Mouse (Mus musculus) ES-E14 (cell line): Measurements from ENCODE around the gene Ahcyl2. TPM values are rescaled to one million over a fixed set of nuclear protein-coding genes. Genes with fewer than 3 reads are reported as not detected.
A peak's percentile ranks its signal among the peaks of the same experiment; 100 is the strongest.

Source experiments
- DNase-seq: peaks from one replicate; pipeline ENCODE4 v3.0.0-alpha.2; 2013; ENCODE audit warnings: low read depth, low spot score
- H3K27ac ChIP-seq: 2 replicates; pipeline ENCODE4 v1.5.1; 2012; ENCODE audit warnings: low read depth, mild to moderate bottlenecking, low read length, moderate library complexity, mixed read lengths; ENCODE audit not compliant: poor library complexity, insufficient read depth, severe bottlenecking
- H3K36me3 ChIP-seq: 2 replicates; pipeline ENCODE4 v1.6.1; 2012; ENCODE audit warnings: mild to moderate bottlenecking, low read length, moderate library complexity, mixed read lengths; ENCODE audit not compliant: control insufficient read depth, poor library complexity, insufficient read depth, severe bottlenecking
- H3K4me1 ChIP-seq, 2 experiments: fragments of 150-350 bp in 1 of 2; sonication (generic) in 1 of 2; 2 replicates each; pipeline ENCODE4 v1.6.1; 2012; ENCODE audit warnings: low read length in 2 of 2, mild to moderate bottlenecking in 1 of 2, mixed read lengths in 1 of 2; ENCODE audit not compliant: control insufficient read depth in 2 of 2, insufficient read depth in 2 of 2, poor library complexity in 1 of 2
- H3K4me3 ChIP-seq, 2 experiments: fragments of 150-350 bp in 1 of 2; sonication (generic) in 1 of 2; 2 replicates each; pipeline ENCODE4 v1.5.1; 2012; ENCODE audit warnings: low read length in 2 of 2, low read depth in 1 of 2, mild to moderate bottlenecking in 1 of 2, mixed read lengths in 1 of 2; ENCODE audit not compliant: insufficient read depth in 1 of 2, poor library complexity in 1 of 2, severe bottlenecking in 1 of 2
- H3K9ac ChIP-seq: 2 replicates; pipeline ENCODE4 v1.6.1; 2012; ENCODE audit warnings: low read depth, mild to moderate bottlenecking, low read length, mixed read lengths; ENCODE audit not compliant: poor library complexity, insufficient read depth, severe bottlenecking
- H3K9me3 ChIP-seq: fragments of 150-350 bp; sonication (generic); 2 replicates; pipeline ENCODE4 v1.6.1; 2012; ENCODE audit warnings: low read depth, mild to moderate bottlenecking, low read length; ENCODE audit not compliant: control insufficient read depth, insufficient read depth
- CHD2 ChIP-seq: IDR thresholded peaks from 2 replicates; pipeline ENCODE4 v1.6.1; 2014; ENCODE audit warnings: mild to moderate bottlenecking, low read depth, low read length, inconsistent platforms
- HCFC1 ChIP-seq: IDR thresholded peaks from 2 replicates; pipeline ENCODE4 v1.6.1; 2012; ENCODE audit warnings: low read length, inconsistent platforms, borderline replicate concordance; ENCODE audit not compliant: insufficient read depth
- MAFK ChIP-seq: IDR thresholded peaks from 2 replicates; pipeline ENCODE4 v1.6.1; 2014; ENCODE audit warnings: mild to moderate bottlenecking, low read depth, low read length, inconsistent platforms; ENCODE audit not compliant: insufficient read depth
- ZC3H11A ChIP-seq: IDR thresholded peaks from 2 replicates; pipeline ENCODE4 v1.6.1; 2012; ENCODE audit warnings: low read depth, mild to moderate bottlenecking, inconsistent platforms, low read length, borderline replicate concordance
- ZNF384 ChIP-seq: IDR thresholded peaks from 2 replicates; pipeline ENCODE4 v1.6.1; 2012; ENCODE audit warnings: low read depth, low read length, inconsistent platforms
- in situ Hi-C, 2 experiments: fragments of 600-800 bp; cut with MboI; formaldehyde crosslinking; loops; one replicate each; pipeline ENCODE4 v1.15.1; 2025; ENCODE audit warnings: low sequenced_read_pairs in 2 of 2, inconsistent platforms in 1 of 2; ENCODE audit not compliant: unreplicated experiment in 2 of 2
- total RNA-seq: library from RNA; depleted of rRNA; stranded (reverse); fragments of 300-350 nt; gene quantifications from 2 replicates; pipeline ENCODE4 v1.2.3, GENCODE M21; 2012

Ahcyl2 gene
- total RNA-seq, 1 experiment: 17.5 TPM

- in situ Hi-C loops: no loop called here
- H3K9me3 ChIP-seq: no peaks in the 10 kb centered on the region
These were observed 31.0 kb upstream of the Ahcyl2 start for GRCm38 (mm10) chr6:29736610-29737458.

DNA sequence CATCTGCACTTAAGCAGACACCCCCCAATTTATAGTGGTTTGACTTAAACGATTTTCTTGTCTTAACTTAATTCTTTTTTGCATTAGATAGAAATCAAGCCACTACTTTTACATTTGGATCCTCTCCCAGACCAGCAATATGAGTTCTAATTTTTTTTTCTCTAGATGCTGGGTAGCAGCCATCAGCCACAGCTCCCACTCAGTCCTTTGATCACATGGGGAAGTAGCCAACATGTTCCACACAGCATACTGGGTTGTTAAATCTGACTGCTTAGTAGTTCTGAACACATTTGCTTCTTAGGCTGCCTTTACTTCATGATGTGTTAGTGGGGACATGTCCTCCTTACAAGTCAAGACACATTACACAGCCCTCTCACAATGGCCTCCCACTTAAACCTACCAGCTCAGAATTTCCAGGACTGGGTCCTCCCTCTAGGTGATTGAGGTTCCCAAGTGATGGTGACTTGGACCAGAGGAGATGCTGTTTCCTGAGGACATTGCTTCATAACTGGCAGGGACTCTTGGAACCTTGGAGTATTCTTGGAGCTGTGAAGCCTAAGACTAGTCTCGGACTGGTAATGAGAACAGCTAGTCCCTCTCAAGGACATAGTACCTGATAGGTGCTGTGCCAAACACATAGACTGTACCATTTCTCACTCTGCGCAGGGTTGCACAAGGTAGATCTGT, 16.2 kb upstream of the Ahcyl2 start:
- Histone ChIP-seq H3K9ac (no peak overlapping the region), H3K9me3 (peaks cover 6% of the 10 kb centered on the region; the same call in 1 of the 2 replicates), H3K36me3 (peaks cover under 1% of the 10 kb centered on the region; the same call in 1 of the 2 replicates), H3K4me3 (no peak overlapping the region), H3K4me1 (no peaks in the 10 kb centered on the region), H3K27ac (no peak overlapping the region)
- in situ Hi-C loops: no loop called here
- no peak for DNase-seq
- TF ChIP-seq HCFC1 (no peak), MAFK (no peak), ZC3H11A (no peak), ZNF384 (no peak), CHD2 (no peak)

More at GRCm38 (mm10) chr6:29736610-29737458, 31.0 kb upstream of the Ahcyl2 start:
- H3K4me1 ChIP-seq: no peaks in the 10 kb centered on the region
- DNase-seq: no peak
- peak overlapping the region; percentile 76 to 83 for H3K4me3 ChIP-seq
- H3K9ac ChIP-seq: peak overlapping the region; percentile 73
- no peak overlapping the region for H3K27ac ChIP-seq
- TF ChIP-seq MAFK: no peak
- TF ChIP-seq ZC3H11A: no peak
- no peak for TF ChIP-seq CHD2
- no peak for TF ChIP-seq HCFC1
- TF ChIP-seq ZNF384: no peak
- peaks cover 2% of the 10 kb centered on the region; the same call in 1 of the 2 replicates for H3K36me3 ChIP-seq

DNA sequence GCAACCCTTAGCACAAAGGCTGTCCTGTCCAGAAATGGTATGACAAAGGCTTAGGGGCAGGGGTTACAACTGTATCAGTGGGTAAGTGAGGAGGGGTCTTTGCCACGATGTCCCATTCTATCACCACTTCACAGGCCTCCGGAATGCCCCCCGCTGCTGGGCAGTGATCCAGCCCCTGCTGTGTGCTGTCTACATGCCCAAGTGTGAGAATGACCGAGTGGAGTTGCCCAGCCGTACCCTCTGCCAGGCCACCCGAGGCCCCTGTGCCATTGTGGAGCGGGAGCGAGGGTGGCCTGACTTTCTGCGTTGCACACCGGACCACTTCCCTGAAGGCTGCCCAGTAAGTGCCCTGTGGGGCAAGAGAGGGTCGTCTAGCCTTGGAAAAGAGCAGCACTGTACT, 14.5 kb upstream of the Ahcyl2 start:
- H3K9ac ChIP-seq: no peak overlapping the region
- TF ChIP-seq MAFK: no peak
- TF ChIP-seq CHD2: no peak
- no peak for TF ChIP-seq HCFC1
- TF ChIP-seq ZNF384: no peak
- no peak for TF ChIP-seq ZC3H11A
- H3K9me3 ChIP-seq: 0 out of 2 replicates have a peak, but pooled peaks cover 3% of the 10 kb centered on the region
- H3K36me3 ChIP-seq: peaks cover 5% of the 10 kb centered on the region; the same call in 1 of the 2 replicates
- no peak overlapping the region for H3K27ac ChIP-seq
- no peaks in the 10 kb centered on the region for H3K4me1 ChIP-seq
- in situ Hi-C loops: no loop called here
- DNase-seq: no peak
- H3K4me3 ChIP-seq: no peak overlapping the region

DNA sequence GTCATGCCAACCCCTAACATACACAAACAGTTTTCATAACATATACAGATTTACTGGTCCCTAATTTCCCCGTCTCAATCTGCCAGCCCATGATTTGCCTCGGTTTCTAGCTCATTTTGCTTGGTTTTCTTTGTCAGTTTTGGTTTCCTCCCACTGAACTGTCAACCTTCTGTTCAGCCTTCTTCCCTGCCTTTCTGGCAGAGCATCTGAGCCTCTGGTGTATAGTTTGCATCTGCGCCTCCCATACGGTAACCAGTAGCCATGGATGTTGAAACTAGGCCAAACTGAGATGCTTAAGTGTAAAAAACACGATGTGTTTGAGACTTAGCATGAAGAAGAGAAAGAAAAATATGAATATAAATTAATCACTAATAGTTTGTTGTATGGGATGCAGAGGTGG, 11.8 kb upstream of the Ahcyl2 start:
- no peak for DNase-seq

More for the DNA sequence above, 11.8 kb upstream of the Ahcyl2 start:
- TF ChIP-seq CHD2 (no peak), MAFK (no peak), ZNF384 (no peak), ZC3H11A (no peak), HCFC1 (no peak)
- Histone ChIP-seq H3K9ac (no peak overlapping the region), H3K4me1 (no peaks in the 10 kb centered on the region), H3K9me3 (no peaks in the 10 kb centered on the region), H3K4me3 (no peak overlapping the region), H3K27ac (no peak overlapping the region), H3K36me3 (peaks cover 5% of the 10 kb centered on the region; the same call in 1 of the 2 replicates)
- in situ Hi-C loops: no loop called here
